Mouse (Mus musculus) megakaryocyte, embryonic 14.5 days (primary cell): ENCODE data around the gene Lrmda.

Experiments used
- FLI1 ChIP-seq: IDR thresholded peaks from 2 replicates; pipeline ENCODE4 v1.6.1; 2012; ENCODE audit warnings: low read length, inconsistent platforms, mixed read lengths
- GATA1 ChIP-seq: IDR thresholded peaks from 3 replicates; pipeline ENCODE4 v1.6.1; 2012; ENCODE audit warnings: mixed read lengths, low read length, inconsistent platforms, borderline replicate concordance

DNA sequence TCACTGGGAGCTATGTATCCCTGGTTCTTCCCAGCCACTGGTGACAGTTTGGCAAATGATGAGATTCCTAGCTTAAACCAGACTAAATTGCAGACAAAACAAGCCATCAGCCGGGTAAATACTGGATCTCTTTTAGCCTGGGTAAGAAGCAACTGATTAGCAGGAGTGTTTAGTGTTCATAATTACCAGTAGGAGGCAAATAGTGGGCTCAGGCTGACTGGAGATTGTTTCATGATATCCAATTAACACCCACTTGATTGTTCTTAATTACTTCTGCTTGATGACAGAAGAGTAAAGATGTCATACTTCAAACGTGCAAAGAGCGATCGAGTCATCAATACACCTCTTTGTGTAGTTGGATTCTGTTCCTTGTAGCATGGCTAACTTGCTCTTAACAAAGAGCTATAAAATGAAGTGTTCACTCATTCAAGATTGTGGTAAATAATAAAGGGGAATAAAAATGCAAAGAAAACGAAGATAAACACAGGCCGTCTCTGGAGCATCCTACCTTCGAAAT, 405.6 kb downstream of the Lrmda start:
- TF ChIP-seq GATA1 (no peak), FLI1 (no peak)
